Mouse (Mus musculus) liver, adult (tissue): ENCODE data around the gene Nop56.

ENCODE experiments used
- GATA4 ChIP-seq: IDR thresholded peaks from 2 replicates; pipeline ENCODE4 v1.6.1; 2014; ENCODE audit warnings: mild to moderate bottlenecking, low read length; ENCODE audit not compliant: insufficient replicate concordance

Nop56 gene

GRCm38 (mm10) chr2:130289086-130289485, 14.9 kb downstream of the Nop56 start:
- no peak for TF ChIP-seq GATA4

GRCm38 (mm10) chr2:130291434-130291833, 17.2 kb downstream of the Nop56 start:
- no peak for TF ChIP-seq GATA4

DNA sequence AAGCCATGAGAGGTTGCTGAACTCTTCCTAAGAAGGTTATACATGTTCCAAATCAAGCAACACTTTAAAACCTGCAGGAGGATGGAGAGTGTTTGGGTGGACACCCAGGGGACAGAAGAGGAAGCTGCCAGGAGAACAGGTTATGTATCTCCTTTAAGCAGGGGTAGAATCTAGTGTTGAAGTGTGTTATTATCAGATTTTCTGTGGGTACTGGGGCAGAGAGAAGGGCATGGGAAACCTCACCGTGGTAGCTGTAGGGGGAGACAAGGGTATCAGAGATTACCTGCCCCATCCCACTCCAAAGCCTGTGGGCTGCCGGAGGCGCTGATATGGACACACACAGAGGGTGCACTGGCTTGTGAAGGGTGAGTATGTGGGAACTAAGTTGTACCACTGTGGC, 18.8 kb downstream of the Nop56 start:
- TF ChIP-seq GATA4 = no peak

GRCm38 (mm10) chr2:130293486-130293885, 19.3 kb downstream of the Nop56 start:
- no peak for TF ChIP-seq GATA4

GRCm38 (mm10) chr2:130294218-130294935, 20.1 kb downstream of the Nop56 start:
- no peak for TF ChIP-seq GATA4

GRCm38 (mm10) chr2:130294936-130295277, 20.7 kb downstream of the Nop56 start, which contains the start of gene Ebf4:
Gene Ebf4, plus strand, starts transcription at chr2:130295169.
- TF ChIP-seq GATA4 = no peak

DNA sequence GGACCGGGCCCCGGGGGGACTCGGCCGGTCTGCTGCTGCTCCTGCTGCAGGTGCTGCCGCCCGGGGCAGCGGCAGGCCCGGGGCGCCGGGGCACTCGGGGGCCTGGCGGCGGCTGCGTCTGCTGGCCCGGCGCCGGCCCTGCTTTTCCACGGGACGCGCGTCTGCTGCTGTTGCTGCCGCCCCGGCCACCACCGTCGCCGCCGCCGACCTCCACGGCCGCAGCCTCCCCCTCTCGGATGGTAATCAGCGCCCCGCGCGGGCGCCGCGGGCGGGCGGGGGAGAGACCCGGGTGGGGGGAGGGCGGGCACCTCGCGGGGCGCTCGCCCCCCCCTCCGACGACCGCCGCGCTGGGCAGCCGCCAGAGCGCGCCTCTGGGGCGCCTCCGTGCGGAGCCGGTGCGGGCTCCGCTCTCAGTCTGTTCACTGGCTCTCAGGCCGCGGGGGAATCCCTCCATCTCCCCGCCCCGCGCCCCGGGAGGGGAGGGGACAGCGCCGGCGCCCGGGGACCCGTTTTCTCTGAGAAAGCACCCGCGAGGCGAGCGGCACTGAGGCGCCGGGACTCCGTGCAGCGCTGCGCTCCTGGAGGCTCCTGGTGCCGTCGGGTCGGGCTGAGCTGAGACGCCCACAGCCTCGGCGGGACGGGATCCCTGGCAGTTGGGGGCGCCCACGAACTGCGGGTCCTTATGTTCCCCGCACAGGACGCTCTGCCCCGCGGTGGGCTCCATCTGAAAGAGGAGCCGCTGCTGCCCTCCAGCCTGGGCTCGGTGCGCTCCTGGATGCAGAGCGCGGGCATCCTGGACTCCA, 21.3 kb downstream of the Nop56 start:
- TF ChIP-seq GATA4 = no peak

- no peak for TF ChIP-seq GATA4
Measured at GRCm38 (mm10) chr2:130296134-130296745, 22.0 kb downstream of the Nop56 start.

DNA sequence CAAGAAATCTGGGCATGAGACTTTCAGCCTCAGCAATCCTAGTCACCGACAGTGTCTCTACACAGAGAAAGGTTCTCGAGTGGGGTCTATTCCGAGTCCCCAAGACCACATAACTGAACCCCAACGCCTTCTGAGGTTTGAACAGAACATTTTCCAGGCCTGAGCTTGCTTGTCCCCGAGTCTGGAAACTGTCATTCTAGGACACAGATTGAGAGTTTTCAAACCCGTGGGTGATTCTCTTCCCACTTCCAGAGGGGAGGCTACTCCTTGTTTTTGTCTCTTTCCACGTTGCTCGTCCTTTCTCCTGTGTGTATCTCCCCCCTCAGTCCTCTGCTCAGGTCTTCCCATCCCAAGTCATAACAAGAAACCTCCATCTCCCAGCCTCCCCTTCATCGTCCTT, 23.4 kb downstream of the Nop56 start:
- TF ChIP-seq GATA4 = no peak

GRCm38 (mm10) chr2:130303014-130303413, 28.8 kb downstream of the Nop56 start:
- TF ChIP-seq GATA4 = no peak

DNA sequence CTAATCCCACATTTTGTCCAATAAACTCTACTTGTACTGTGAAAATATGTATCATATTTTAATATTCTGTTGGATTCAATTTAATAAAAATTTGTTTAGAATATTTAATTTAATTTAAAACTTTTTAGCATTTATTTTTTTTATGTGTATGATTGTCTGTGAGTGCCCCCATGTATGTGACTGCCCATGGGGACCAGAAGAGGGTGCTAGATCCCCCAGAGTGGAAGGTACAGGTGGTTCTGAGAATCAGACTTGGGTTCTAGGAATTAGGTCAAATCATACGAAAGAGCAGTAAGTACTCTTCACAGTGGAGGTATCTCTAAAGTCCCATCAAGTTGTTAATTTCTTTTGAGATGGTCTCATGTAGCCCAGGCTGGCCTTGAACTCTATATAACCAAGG, 52.8 kb downstream of the Nop56 start:
- no peak for TF ChIP-seq GATA4
